Mouse (Mus musculus) hindbrain, embryonic 14.5 days (tissue): ENCODE measurements around the gene H1foo. TPM values are rescaled to one million over a fixed set of nuclear protein-coding genes. Genes with fewer than 3 reads are reported as not detected.

Experiments used
- ATAC-seq: fragments of 200-750 bp; cut with Nextera tagmentation; 2 replicates; pipeline ENCODE4 v1.8.0; 2017; ENCODE audit warnings: moderate number of reproducible peaks, mild to moderate bottlenecking, moderate TSS enrichment, moderate library complexity; ENCODE audit not compliant: low FRiP score
- DNase-seq: peaks from one replicate; pipeline ENCODE4 v3.0.0-alpha.2; 2015; ENCODE audit warnings: low spot score
- H3K27ac ChIP-seq: fragments of 300-500 bp; sonication (generic); 2 replicates; pipeline ENCODE4 v1.5.1; 2014; ENCODE audit warnings: mild to moderate bottlenecking, moderate library complexity
- H3K27me3 ChIP-seq: fragments of 300-500 bp; sonication (generic); 2 replicates; pipeline ENCODE4 v1.6.1; 2014; ENCODE audit warnings: mild to moderate bottlenecking, low read length, mixed read lengths; ENCODE audit not compliant: control insufficient read depth, insufficient read depth
- H3K36me3 ChIP-seq: fragments of 300-500 bp; sonication (generic); replicated peaks from 2 replicates; pipeline ENCODE4 v1.6.1; 2014; ENCODE audit not compliant: control insufficient read depth, insufficient read depth
- H3K4me1 ChIP-seq: fragments of 300-500 bp; sonication (generic); replicated peaks from 2 replicates; pipeline ENCODE4 v1.6.1; 2014; ENCODE audit warnings: antibody characterized with exemption, low read length, mixed read lengths; ENCODE audit not compliant: control insufficient read depth, insufficient read depth
- H3K4me2 ChIP-seq: fragments of 300-500 bp; sonication (generic); replicated peaks from 2 replicates; pipeline ENCODE4 v1.6.1; 2014; ENCODE audit warnings: mild to moderate bottlenecking, moderate library complexity
- H3K4me3 ChIP-seq: fragments of 300-500 bp; sonication (generic); replicated peaks from 2 replicates; pipeline ENCODE4 v1.5.1; 2014; ENCODE audit warnings: mild to moderate bottlenecking, low read length
- H3K9ac ChIP-seq: fragments of 300-500 bp; sonication (generic); 2 replicates; pipeline ENCODE4 v1.6.1; 2014
- H3K9me3 ChIP-seq: fragments of 300-500 bp; sonication (generic); 2 replicates; pipeline ENCODE4 v1.6.1; 2016; ENCODE audit warnings: low read length; ENCODE audit not compliant: control insufficient read depth
- WGBS: fragments of 180-500 bp; shearing (Covaris S2); extraction: QIAGEN DNeasy Blood & Tissue Kit; methylation state at CpG from one replicate; pipeline ENCODE4 v1.1.7; 2014; 5-methylcytosine and 5-hydroxymethylcytosine counted together
- polyA plus RNA-seq: library from polyadenylated mRNA; unstranded; fragments of >200 nt; fragmentation: Nextera tagmentation; extraction: Ambion mirVana; gene quantifications from 2 replicates; pipeline ENCODE4 v1.2.1, GENCODE M21; 2014

The H1foo gene
- polyA plus RNA-seq, 1 experiment from 2014 or later, result not detected

DNA sequence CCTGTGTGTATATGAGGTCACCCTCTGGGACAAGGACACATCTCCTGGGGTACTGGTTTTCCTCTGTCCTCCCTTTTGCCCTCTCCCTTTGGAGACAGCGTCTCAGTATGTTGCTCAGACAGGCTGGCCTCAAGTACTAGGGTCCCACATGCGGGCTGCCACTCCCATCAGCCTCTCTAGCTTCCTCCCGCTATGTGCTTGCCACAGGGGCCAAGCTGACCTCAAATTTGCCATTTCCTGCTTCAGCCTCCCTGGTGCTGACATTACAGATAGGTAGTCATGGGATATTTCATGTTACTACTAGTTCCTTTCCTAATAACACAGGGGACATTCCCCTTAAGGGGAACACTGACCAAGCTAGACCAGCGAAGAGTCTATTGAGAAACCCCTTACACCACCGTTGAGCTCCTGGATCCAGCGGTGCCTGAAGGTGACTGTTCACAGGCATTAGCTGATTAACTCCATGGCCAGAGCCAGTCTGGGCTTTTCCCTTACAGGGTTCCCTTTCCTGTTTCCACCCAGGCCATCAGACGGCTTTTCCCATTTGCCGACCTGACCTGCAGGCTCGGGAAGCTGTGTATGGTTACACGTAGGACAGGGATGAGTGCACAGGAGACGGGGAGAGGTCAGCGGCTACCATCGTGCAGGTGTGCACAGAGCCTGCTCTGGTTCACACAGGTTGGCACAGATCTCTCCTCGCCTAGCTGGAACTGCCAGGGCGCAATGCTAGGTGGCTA, 28.6 kb downstream of the H1foo start:
- H3K4me3 ChIP-seq, result no peak overlapping the region
- no peaks in the 10 kb centered on the region for H3K27me3 ChIP-seq
- no peak for ATAC-seq
- no peaks in the 10 kb centered on the region for H3K36me3 ChIP-seq
- H3K9ac ChIP-seq, result no peak overlapping the region
- 89% methylated on average over 15 of the region's 15 CpGs for WGBS
- H3K4me2 ChIP-seq, result no peak overlapping the region
- DNase-seq, result no peak
- no peak overlapping the region for H3K27ac ChIP-seq
- H3K9me3 ChIP-seq, result no peaks in the 10 kb centered on the region
- peaks cover 16% of the 10 kb centered on the region for H3K4me1 ChIP-seq

DNA sequence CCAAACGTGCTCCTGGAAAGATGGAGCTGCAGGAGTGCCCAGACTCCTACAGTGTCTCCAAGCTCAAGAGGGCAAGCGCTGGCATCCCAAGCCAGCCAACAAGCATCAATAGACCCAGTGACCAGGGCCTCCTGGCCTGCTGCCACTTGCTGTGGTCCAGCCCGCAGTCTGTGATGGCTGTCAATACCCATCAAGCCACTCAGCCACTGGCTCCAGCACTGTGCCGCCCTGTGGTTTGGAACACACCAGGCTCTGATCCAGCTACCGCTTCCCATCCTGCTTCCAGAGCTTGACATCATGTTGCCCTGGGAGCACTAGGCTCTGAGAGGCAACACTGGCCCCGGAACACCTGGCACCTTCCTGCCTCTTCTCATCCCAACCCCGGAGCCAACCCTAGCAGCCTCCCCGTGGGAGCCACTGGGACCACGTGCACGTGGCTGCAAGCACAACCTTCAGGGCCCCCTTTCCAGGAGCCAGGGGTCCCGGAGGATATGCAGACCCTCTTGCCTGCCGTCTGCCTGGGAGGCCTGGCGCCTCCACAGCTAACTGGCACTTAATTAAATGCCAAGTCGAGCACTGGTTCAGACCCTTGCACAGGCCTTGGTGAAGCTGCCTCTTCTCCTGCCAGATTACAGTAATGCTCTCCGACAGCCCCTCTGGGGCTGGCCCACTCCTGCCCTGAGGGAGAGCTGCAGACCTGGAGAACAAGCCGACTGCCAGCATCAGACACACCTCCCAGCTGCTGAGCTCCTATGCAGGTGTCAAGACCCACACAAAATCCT, 29.3 kb downstream of the H1foo start:
- H3K27ac ChIP-seq, result no peak overlapping the region
- no peak for ATAC-seq

DNA sequence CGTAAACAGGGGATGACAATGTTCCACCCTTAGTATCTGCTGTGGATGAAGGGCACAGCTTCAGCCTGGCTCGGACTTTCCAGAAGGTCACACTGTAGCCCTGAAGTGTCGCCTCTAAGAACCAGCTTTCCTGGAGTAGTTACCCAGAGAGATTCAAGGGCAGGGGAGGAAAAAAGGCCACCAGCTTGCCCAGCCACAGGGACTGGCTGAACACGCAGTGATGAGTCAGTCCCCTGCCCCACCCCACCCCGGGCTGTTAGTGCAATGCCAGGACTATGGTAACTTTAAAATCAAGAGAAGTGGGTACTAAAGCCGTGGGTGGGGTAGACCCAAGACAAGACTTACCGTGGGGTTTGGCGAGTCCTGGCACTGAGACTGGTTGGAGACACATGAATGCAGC, 30.9 kb downstream of the H1foo start:
- WGBS, result 87% methylated on average over 8 of the region's 8 CpGs
- DNase-seq, result no peak
- H3K36me3 ChIP-seq, result no peaks in the 10 kb centered on the region
- no peak overlapping the region for H3K27ac ChIP-seq
- H3K4me2 ChIP-seq, result no peak overlapping the region
- H3K27me3 ChIP-seq, result no peaks in the 10 kb centered on the region
- no peak overlapping the region for H3K9ac ChIP-seq
- no peaks in the 10 kb centered on the region for H3K9me3 ChIP-seq
- no peak overlapping the region for H3K4me3 ChIP-seq
- no peak for ATAC-seq
- H3K4me1 ChIP-seq, result peaks cover 16% of the 10 kb centered on the region

More for the DNA sequence above, 29.3 kb downstream of the H1foo start:
- no peaks in the 10 kb centered on the region for H3K27me3 ChIP-seq
- WGBS, result 56% methylated on average over 16 of the region's 16 CpGs
- no peaks in the 10 kb centered on the region for H3K9me3 ChIP-seq
- no peak overlapping the region for H3K4me3 ChIP-seq
- H3K9ac ChIP-seq, result no peak overlapping the region
- no peaks in the 10 kb centered on the region for H3K36me3 ChIP-seq
- H3K4me2 ChIP-seq, result no peak overlapping the region
- H3K4me1 ChIP-seq, result peaks cover 16% of the 10 kb centered on the region
- DNase-seq, result no peak

DNA sequence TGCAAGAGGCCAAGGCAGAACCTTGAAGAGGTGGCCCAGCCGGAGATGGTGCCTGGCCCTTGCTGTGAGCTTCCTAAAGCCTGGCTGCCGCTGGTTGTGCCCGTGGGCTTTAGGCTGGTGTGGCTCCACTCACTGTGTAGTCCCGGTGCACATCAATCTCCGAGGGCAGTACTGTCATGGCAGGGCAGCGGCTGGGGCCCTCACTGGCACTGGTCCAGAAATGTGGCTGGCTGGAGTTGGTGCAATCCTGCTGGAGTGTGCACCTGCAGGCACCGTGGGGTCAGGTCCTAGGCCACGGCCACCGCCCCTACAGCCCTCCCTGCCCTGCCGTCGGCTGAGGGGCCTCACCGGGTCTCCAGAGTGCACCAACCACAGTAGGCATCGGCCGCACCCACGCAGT, 33.1 kb downstream of the H1foo start:
- Histone ChIP-seq H3K4me3 (no peak overlapping the region), H3K4me2 (no peak overlapping the region), H3K27ac (no peak overlapping the region), H3K27me3 (no peaks in the 10 kb centered on the region), H3K9me3 (no peaks in the 10 kb centered on the region), H3K4me1 (0 out of 2 replicates have a peak, but pooled peaks cover 5% of the 10 kb centered on the region), H3K36me3 (no peaks in the 10 kb centered on the region), H3K9ac (no peak overlapping the region)
- ATAC-seq (no peak), DNase-seq (no peak)
- WGBS, result 82% methylated on average over 15 of the region's 15 CpGs

DNA sequence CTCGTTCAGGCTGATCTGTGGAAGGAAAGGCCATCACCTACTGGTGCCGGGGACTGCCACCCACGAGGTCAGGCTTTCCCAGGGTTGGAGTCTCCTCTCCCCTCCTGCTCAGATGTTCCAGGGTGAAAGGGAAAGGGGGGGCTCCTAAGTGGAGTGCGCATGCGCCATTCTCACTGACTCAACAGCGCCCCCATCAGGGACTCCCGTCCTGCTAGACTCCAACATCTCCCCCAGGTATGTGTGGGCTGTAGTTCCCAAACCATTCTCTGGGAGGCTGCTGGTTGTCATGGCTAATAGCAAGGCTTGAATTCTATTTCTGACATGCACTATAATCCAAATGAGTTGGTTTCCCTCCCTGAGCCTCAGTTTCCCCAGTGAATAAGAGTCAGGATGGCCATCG, 33.9 kb downstream of the H1foo start:
- WGBS, result 69% methylated on average over 8 of the region's 8 CpGs
- no peak for DNase-seq

DNA sequence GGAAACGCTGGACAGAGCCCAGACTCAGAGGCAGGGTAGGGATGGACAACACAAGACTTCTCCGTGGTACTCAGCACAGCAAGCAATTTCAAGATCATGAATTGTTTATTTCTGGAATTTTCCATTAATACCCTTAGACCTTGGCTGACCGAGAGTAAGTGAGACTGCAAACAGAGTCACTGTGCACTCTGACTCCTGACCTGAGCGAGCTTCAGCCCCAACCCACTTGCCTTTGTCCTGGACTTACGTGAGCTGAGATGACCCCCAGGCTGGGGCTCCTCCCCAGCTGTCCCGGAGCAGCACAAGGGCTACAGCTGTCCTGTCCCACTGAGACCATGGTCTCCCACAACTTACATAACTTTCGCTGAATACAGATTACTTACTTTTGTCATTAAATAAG, 38.2 kb downstream of the H1foo start:
- Histone ChIP-seq H3K9ac (no peak overlapping the region), H3K9me3 (no peaks in the 10 kb centered on the region), H3K36me3 (no peaks in the 10 kb centered on the region), H3K4me1 (peaks cover 13% of the 10 kb centered on the region), H3K27me3 (no peaks in the 10 kb centered on the region), H3K27ac (no peak overlapping the region), H3K4me2 (no peak overlapping the region), H3K4me3 (no peak overlapping the region)
- DNase-seq, result no peak
- no peak for ATAC-seq
- WGBS, result 57% methylated on average over 7 of the region's 7 CpGs

More for the DNA sequence above, 33.9 kb downstream of the H1foo start:
- Histone ChIP-seq H3K4me3 (no peak overlapping the region), H3K9me3 (no peaks in the 10 kb centered on the region), H3K4me2 (no peak overlapping the region), H3K4me1 (0 out of 2 replicates have a peak, but pooled peaks cover 5% of the 10 kb centered on the region), H3K27me3 (no peaks in the 10 kb centered on the region), H3K9ac (no peak overlapping the region), H3K36me3 (no peaks in the 10 kb centered on the region), H3K27ac (no peak overlapping the region)
- no peak for ATAC-seq

DNA sequence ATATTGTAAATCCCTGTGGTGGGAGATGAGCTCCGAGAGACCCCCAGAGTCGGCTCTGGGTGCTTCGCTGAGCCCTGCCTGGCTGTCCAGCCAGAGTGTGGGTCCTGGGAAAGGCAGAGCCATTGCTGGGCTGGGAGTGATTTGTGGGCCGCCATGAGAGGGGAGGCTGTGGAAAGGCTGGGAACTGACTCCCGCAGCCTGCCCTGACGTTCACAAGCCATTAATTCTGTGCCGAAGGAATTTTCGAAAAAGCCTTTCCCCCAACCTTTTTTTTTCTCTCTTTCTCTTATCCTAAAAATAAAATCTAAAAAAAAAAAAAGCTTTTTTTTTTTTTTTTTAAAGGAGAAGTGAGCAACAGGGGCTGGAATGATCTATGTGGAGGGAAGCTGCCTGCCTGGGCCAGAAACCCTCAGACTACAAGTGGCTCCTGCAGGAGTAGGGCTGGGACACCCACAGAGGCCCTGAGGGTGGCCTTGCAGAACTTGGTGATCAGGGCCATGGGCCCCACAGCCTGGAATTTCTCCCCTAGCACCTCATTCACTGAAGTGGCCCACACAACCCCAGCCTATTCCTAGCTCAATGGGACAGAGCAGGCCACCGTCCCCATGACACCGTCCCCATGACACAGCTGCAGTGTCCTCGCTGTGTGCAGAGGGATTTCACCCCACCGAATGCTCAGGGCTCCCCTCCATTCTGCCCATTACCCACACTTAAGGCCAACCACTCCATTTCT, 38.7 kb downstream of the H1foo start:
- no peaks in the 10 kb centered on the region for H3K9me3 ChIP-seq
- H3K4me1 ChIP-seq, result peaks cover 13% of the 10 kb centered on the region
- H3K4me3 ChIP-seq, result no peak overlapping the region
- H3K36me3 ChIP-seq, result no peaks in the 10 kb centered on the region
- no peaks in the 10 kb centered on the region for H3K27me3 ChIP-seq
- H3K27ac ChIP-seq, result no peak overlapping the region
- no peak overlapping the region for H3K9ac ChIP-seq
- 72% methylated on average over 12 of the region's 12 CpGs for WGBS
- ATAC-seq, result no peak
- DNase-seq, result no peak
- H3K4me2 ChIP-seq, result no peak overlapping the region

DNA sequence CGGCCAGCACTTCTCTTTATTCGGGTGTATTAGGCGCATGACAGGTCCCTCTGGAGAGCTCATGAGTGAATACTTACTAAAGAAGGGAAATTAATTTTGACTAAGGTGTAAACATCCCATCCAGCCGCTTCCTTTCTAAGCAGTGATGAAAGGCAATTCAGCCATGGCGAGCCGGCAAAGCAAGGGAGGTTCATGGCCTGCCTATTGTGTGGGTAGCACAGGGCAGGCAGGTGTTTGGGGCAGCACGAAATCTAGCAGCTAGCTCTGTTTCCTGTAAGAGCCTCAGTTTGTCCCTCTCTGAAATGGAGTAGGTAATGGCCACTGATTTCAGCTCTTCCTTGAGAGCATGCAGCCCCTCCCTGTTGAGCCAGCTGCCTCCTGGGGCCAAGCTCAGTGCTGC, 39.8 kb downstream of the H1foo start:
- no peak overlapping the region for H3K9ac ChIP-seq
- H3K9me3 ChIP-seq, result no peaks in the 10 kb centered on the region
- H3K4me3 ChIP-seq, result no peak overlapping the region
- DNase-seq (no peak), ATAC-seq (no peak)
- no peak overlapping the region for H3K4me2 ChIP-seq
- no peaks in the 10 kb centered on the region for H3K27me3 ChIP-seq
- H3K27ac ChIP-seq, result no peak overlapping the region
- no peaks in the 10 kb centered on the region for H3K36me3 ChIP-seq
- WGBS, result 49% methylated on average over 7 of the region's 7 CpGs
- peaks cover 13% of the 10 kb centered on the region for H3K4me1 ChIP-seq

DNA sequence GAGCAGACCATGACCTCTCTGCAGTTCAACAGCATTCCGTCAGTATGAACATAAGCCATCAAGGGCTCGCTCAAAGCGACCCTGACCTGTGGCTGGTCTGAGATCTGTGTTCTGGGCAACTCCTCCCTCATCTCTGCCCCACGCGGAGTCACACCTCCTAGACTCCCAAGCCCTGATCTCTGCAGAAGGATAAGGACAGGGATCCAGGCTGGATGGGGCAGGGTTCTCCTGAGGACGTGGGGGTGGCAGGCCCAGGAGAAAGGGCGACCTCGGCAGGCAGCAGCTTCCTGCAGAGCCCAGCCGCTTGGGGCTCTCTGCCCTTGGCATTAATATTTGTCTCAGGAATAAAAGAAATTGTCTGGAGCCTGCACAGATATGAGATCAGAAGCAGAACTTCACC, 40.9 kb downstream of the H1foo start:
- ATAC-seq, result no peak
- 68% methylated on average over 9 of the region's 9 CpGs for WGBS
- peaks cover 13% of the 10 kb centered on the region for H3K4me1 ChIP-seq

More for the DNA sequence above, 40.9 kb downstream of the H1foo start:
- Histone ChIP-seq H3K9me3 (no peaks in the 10 kb centered on the region), H3K27ac (no peak overlapping the region), H3K36me3 (no peaks in the 10 kb centered on the region), H3K27me3 (no peaks in the 10 kb centered on the region), H3K4me2 (no peak overlapping the region), H3K9ac (no peak overlapping the region), H3K4me3 (no peak overlapping the region)
- no peak for DNase-seq
